Mouse (Mus musculus) cerebellum, adult 11-12 months (tissue): Measurements from ENCODE around the gene Ffar4.
A peak's percentile ranks its signal among the peaks of the same experiment; 100 is the strongest.

Experiments used
- DNase-seq: peaks from one replicate; pipeline ENCODE4 v3.0.0; 2022

Ffar4 gene

GRCm38 (mm10) chr19:38096858-38097758 is at the start of gene Ffar4:
Gene Ffar4 (plus strand): TSS chr19:38097071.
- DNase-seq: no peak

GRCm38 (mm10) chr19:38049686-38050085 is 47.2 kb upstream of the Ffar4 start:
- DNase-seq: no peak

GRCm38 (mm10) chr19:38053227-38054041 is 43.4 kb upstream of the Ffar4 start:
- peak; percentile 30 for DNase-seq

GRCm38 (mm10) chr19:38054149-38054719 is 42.6 kb upstream of the Ffar4 start:
- DNase-seq: no peak

- peak; percentile 94 for DNase-seq
Measured at GRCm38 (mm10) chr19:38054720-38055192, 42.1 kb upstream of the Ffar4 start, which contains the start of gene Cep55. Gene Cep55 (plus strand): TSS chr19:38055011.

- DNase-seq: no peak
Measured at GRCm38 (mm10) chr19:38055798-38056197, 41.1 kb upstream of the Ffar4 start.

- DNase-seq: no peak
Measured at GRCm38 (mm10) chr19:38056276-38056675, 40.6 kb upstream of the Ffar4 start.

GRCm38 (mm10) chr19:38056931-38057330 is 39.9 kb upstream of the Ffar4 start:
- DNase-seq: no peak

- DNase-seq: no peak
Measured at GRCm38 (mm10) chr19:38063201-38063600, 33.7 kb upstream of the Ffar4 start.

GRCm38 (mm10) chr19:38064051-38064450 is 32.8 kb upstream of the Ffar4 start:
- no peak for DNase-seq

GRCm38 (mm10) chr19:38073226-38073625 is 23.6 kb upstream of the Ffar4 start:
- no peak for DNase-seq

GRCm38 (mm10) chr19:38075051-38075450 is 21.8 kb upstream of the Ffar4 start:
- no peak for DNase-seq

- DNase-seq: no peak
Measured at GRCm38 (mm10) chr19:38076251-38076650, 20.6 kb upstream of the Ffar4 start.

GRCm38 (mm10) chr19:38077851-38078540 is 18.9 kb upstream of the Ffar4 start:
- peak; percentile 8 for DNase-seq

- DNase-seq: no peak
Measured at GRCm38 (mm10) chr19:38081361-38081760, 15.5 kb upstream of the Ffar4 start.

- DNase-seq: no peak
Measured at GRCm38 (mm10) chr19:38082931-38083525, 13.8 kb upstream of the Ffar4 start.

GRCm38 (mm10) chr19:38085841-38086240 is 11.0 kb upstream of the Ffar4 start:
- DNase-seq: no peak

- no peak for DNase-seq
Measured at GRCm38 (mm10) chr19:38086948-38087551, 9.8 kb upstream of the Ffar4 start.

GRCm38 (mm10) chr19:38089358-38089757 is 7.5 kb upstream of the Ffar4 start:
- no peak for DNase-seq

- no peak for DNase-seq
Measured at GRCm38 (mm10) chr19:38091512-38091985, 5.3 kb upstream of the Ffar4 start.

- DNase-seq: no peak
Measured at GRCm38 (mm10) chr19:38096231-38096630, 640 bp upstream of the Ffar4 start.

- DNase-seq: no peak
Measured at GRCm38 (mm10) chr19:38107871-38108270, 11.0 kb downstream of the Ffar4 start.
